Mouse (Mus musculus) olfactory bulb, adult 2 months (tissue): ENCODE results near the gene Syn3. TPM values are rescaled to one million over a fixed set of nuclear protein-coding genes. Genes with fewer than 3 reads are reported as not detected.
A peak's percentile ranks its signal among the peaks of the same experiment; 100 is the strongest.

Source experiments
- H3K27ac ChIP-seq: fragments of 200-500 bp; 2 replicates; pipeline ENCODE4 v1.5.1; 2012; ENCODE audit warnings: low read depth, low read length; ENCODE audit not compliant: insufficient read depth
- H3K4me1 ChIP-seq: fragments of 200-500 bp; 2 replicates; pipeline ENCODE4 v1.6.1; 2012; ENCODE audit warnings: low read length; ENCODE audit not compliant: control insufficient read depth, insufficient read depth
- H3K4me3 ChIP-seq: fragments of 200-500 bp; 2 replicates; pipeline ENCODE4 v1.5.1; 2012; ENCODE audit warnings: mild to moderate bottlenecking, low read depth, low read length, moderate library complexity; ENCODE audit not compliant: insufficient read depth
- CTCF ChIP-seq: fragments of 200-500 bp; IDR thresholded peaks from 2 replicates; pipeline ENCODE4 v1.5.1; 2012; ENCODE audit warnings: low read depth, mild to moderate bottlenecking, low read length, moderate library complexity; ENCODE audit not compliant: insufficient read depth
- POLR2A ChIP-seq: fragments of 200-500 bp; IDR thresholded peaks from 2 replicates; pipeline ENCODE4 v1.6.1; 2012; ENCODE audit warnings: mild to moderate bottlenecking, low read depth, low read length, moderate library complexity; ENCODE audit not compliant: insufficient read depth
- WGBS: fragments of 180-500 bp; shearing (Covaris S2); methylation state at CpG from one replicate; pipeline ENCODE4 v1.1.7; 2018; 5-methylcytosine and 5-hydroxymethylcytosine counted together
- polyA plus RNA-seq: library from polyadenylated mRNA; stranded (reverse); fragments of >200 nt; gene quantifications from 2 replicates; pipeline ENCODE4 v1.2.4, GENCODE M21; 2012; ENCODE audit warnings: low replicate concordance; ENCODE audit not compliant: missing spikeins, insufficient read depth, insufficient read length

Gene Syn3
- polyA plus RNA-seq, 1 experiment: not detected

- H3K4me3 ChIP-seq: no peak overlapping the region
- TF ChIP-seq CTCF (no peak), POLR2A (no peak)
- no peaks in the 10 kb centered on the region for H3K4me1 ChIP-seq
- WGBS: 95% methylated on average over 3 of the region's 3 CpGs
- no peak overlapping the region for H3K27ac ChIP-seq
These were observed 297.7 kb downstream of the Syn3 start for GRCm38 (mm10) chr10:86201006-86201405.

GRCm38 (mm10) chr10:86196414-86197025 is 302.2 kb downstream of the Syn3 start:
- 88% methylated on average over 3 of the region's 3 CpGs for WGBS
- H3K4me3 ChIP-seq: no peak overlapping the region
- H3K27ac ChIP-seq: no peak overlapping the region
- TF ChIP-seq CTCF (no peak), POLR2A (no peak)
- peaks cover 6% of the 10 kb centered on the region; the same call in 1 of the 2 replicates for H3K4me1 ChIP-seq

GRCm38 (mm10) chr10:86194722-86195121 is 304.0 kb downstream of the Syn3 start:
- 0 out of 2 replicates have a peak overlapping the region, but pooled peaks have one; percentile 47 for H3K27ac ChIP-seq
- H3K4me1 ChIP-seq: peaks cover 6% of the 10 kb centered on the region; the same call in 1 of the 2 replicates
- 79% methylated on average over 4 of the region's 4 CpGs for WGBS
- TF ChIP-seq POLR2A: no peak
- no peak for TF ChIP-seq CTCF
- no peak overlapping the region for H3K4me3 ChIP-seq

GRCm38 (mm10) chr10:86193863-86194434 is 304.7 kb downstream of the Syn3 start:
- Histone ChIP-seq H3K4me3 (no peak overlapping the region), H3K4me1 (peaks cover 6% of the 10 kb centered on the region; the same call in 1 of the 2 replicates), H3K27ac (0 out of 2 replicates have a peak overlapping the region, but pooled peaks have one; percentile 47)
- 45% methylated on average over 4 of the region's 4 CpGs for WGBS
- TF ChIP-seq POLR2A (no peak), CTCF (no peak)

- Histone ChIP-seq H3K4me1 (peaks cover 4% of the 10 kb centered on the region; the same call in 1 of the 2 replicates), H3K27ac (no peak overlapping the region), H3K4me3 (no peak overlapping the region)
- TF ChIP-seq CTCF (no peak), POLR2A (no peak)
- WGBS: 79% methylated on average over 4 of the region's 4 CpGs
These were observed 310.1 kb downstream of the Syn3 start for GRCm38 (mm10) chr10:86188614-86189013.

- WGBS: 74% methylated on average over 5 of the region's 5 CpGs
- no peak overlapping the region for H3K27ac ChIP-seq
- peaks cover 4% of the 10 kb centered on the region; the same call in 1 of the 2 replicates for H3K4me1 ChIP-seq
- H3K4me3 ChIP-seq: no peak overlapping the region
- no peak for TF ChIP-seq POLR2A
- TF ChIP-seq CTCF: no peak
These were observed 310.8 kb downstream of the Syn3 start for GRCm38 (mm10) chr10:86187881-86188280.

GRCm38 (mm10) chr10:86183148-86183885 is 315.4 kb downstream of the Syn3 start:
- WGBS: 73% methylated on average over 8 of the region's 8 CpGs
- Histone ChIP-seq H3K4me3 (no peak overlapping the region), H3K27ac (no peak overlapping the region), H3K4me1 (peaks cover 4% of the 10 kb centered on the region; the same call in 1 of the 2 replicates)
- TF ChIP-seq POLR2A: no peak
- no peak for TF ChIP-seq CTCF

- no peak overlapping the region for H3K4me3 ChIP-seq
- WGBS: 72% methylated on average over 3 of the region's 3 CpGs
- no peaks in the 10 kb centered on the region for H3K4me1 ChIP-seq
- no peak overlapping the region for H3K27ac ChIP-seq
- TF ChIP-seq CTCF: no peak
- no peak for TF ChIP-seq POLR2A
These were observed 316.4 kb downstream of the Syn3 start for GRCm38 (mm10) chr10:86182183-86182805.

- Histone ChIP-seq H3K4me1 (no peaks in the 10 kb centered on the region), H3K4me3 (no peak overlapping the region), H3K27ac (no peak overlapping the region)
- WGBS: 97% methylated on average over 2 of the region's 2 CpGs
- TF ChIP-seq POLR2A (no peak), CTCF (no peak)
These were observed 322.3 kb downstream of the Syn3 start for GRCm38 (mm10) chr10:86176411-86176810.
